Mouse (Mus musculus) left cerebral cortex, postnatal 25 days (tissue): ENCODE measurements around the gene Osbpl5. TPM values are rescaled to one million over a fixed set of nuclear protein-coding genes. Genes with fewer than 3 reads are reported as not detected.

ENCODE experiments used
- DNase-seq, 2 experiments: peaks; one replicate each; pipeline ENCODE4 v3.0.0; 2022; ENCODE audit warnings: low spot score in 2 of 2, mixed read lengths in 1 of 2
- intact Hi-C: fragments of 180-260 bp; cut with DNase I; formaldehyde crosslinking; loops from one replicate; pipeline ENCODE4 v1.15.1; 2025
- total RNA-seq, 2 experiments: library from RNA; stranded (reverse); gene quantifications; 2 replicates each; pipeline ENCODE4 v1.2.3; 2021

Gene Osbpl5
- total RNA-seq, 2 experiments from 2014 or later: 28.7 to 36.8 TPM

- DNase-seq: no peak
- intact Hi-C loops: loop anchor here (10.0 kb wide), 1 partner anchor 683 kb away; no protein-coding TSS in a partner anchor
Measured at GRCm38 (mm10) chr7:143757696-143758095, 911 bp upstream of the Osbpl5 start.

- intact Hi-C loops: loop anchor here (10.0 kb wide), 1 partner anchor 682 kb away; no protein-coding TSS in a partner anchor
- peak; percentile 63 to 81 for DNase-seq
Measured at GRCm38 (mm10) chr7:143757027-143757390, 224 bp upstream of the Osbpl5 start.

GRCm38 (mm10) chr7:143755357-143756124, 1.2 kb downstream of the Osbpl5 start:
- intact Hi-C loops: loop anchor here (10.0 kb wide), 1 partner anchor 681 kb away; no protein-coding TSS in a partner anchor
- no peak for DNase-seq

- DNase-seq: peak in 1 of 2 experiments; percentile 61
- intact Hi-C loops: loop anchor here (10.0 kb wide), 1 partner anchor 679 kb away; no protein-coding TSS in a partner anchor
Measured at GRCm38 (mm10) chr7:143753990-143754715, 2.6 kb downstream of the Osbpl5 start.

GRCm38 (mm10) chr7:143752606-143753005, 4.2 kb downstream of the Osbpl5 start:
- intact Hi-C loops: loop anchor here (10.0 kb wide), 1 partner anchor 678 kb away; no protein-coding TSS in a partner anchor
- no peak for DNase-seq

GRCm38 (mm10) chr7:143752056-143752455, 4.7 kb downstream of the Osbpl5 start:
- no peak for DNase-seq
- intact Hi-C loops: loop anchor here (10.0 kb wide), 1 partner anchor 677 kb away; no protein-coding TSS in a partner anchor

- intact Hi-C loops: loop anchor here (10.0 kb wide), 1 partner anchor 677 kb away; no protein-coding TSS in a partner anchor
- no peak for DNase-seq
Measured at GRCm38 (mm10) chr7:143751380-143751779, 5.4 kb downstream of the Osbpl5 start.

GRCm38 (mm10) chr7:143749045-143749444, 7.7 kb downstream of the Osbpl5 start:
- intact Hi-C loops: no loop called here
- no peak for DNase-seq

- intact Hi-C loops: loop anchor here (1.0 kb wide), 1 partner anchor 42 kb away; no protein-coding TSS in a partner anchor
- peak; percentile 86 to 94 for DNase-seq
Measured at GRCm38 (mm10) chr7:143748041-143748868, 8.5 kb downstream of the Osbpl5 start.

GRCm38 (mm10) chr7:143740653-143741052, 16.1 kb downstream of the Osbpl5 start:
- intact Hi-C loops: no loop called here
- no peak for DNase-seq

GRCm38 (mm10) chr7:143739511-143740461, 17.0 kb downstream of the Osbpl5 start:
- DNase-seq: peak; percentile 76 to 82
- intact Hi-C loops: no loop called here

GRCm38 (mm10) chr7:143738601-143739006, 18.2 kb downstream of the Osbpl5 start:
- intact Hi-C loops: no loop called here
- DNase-seq: peak in 1 of 2 experiments; percentile 25

- intact Hi-C loops: no loop called here
- peak in 1 of 2 experiments; percentile 33 for DNase-seq
Measured at GRCm38 (mm10) chr7:143738194-143738593, 18.6 kb downstream of the Osbpl5 start.

GRCm38 (mm10) chr7:143733746-143734145, 23.0 kb downstream of the Osbpl5 start:
- intact Hi-C loops: no loop called here

GRCm38 (mm10) chr7:143729886-143730285, 26.9 kb downstream of the Osbpl5 start:
- intact Hi-C loops: no loop called here
- DNase-seq: no peak

More at GRCm38 (mm10) chr7:143733746-143734145, 23.0 kb downstream of the Osbpl5 start:
- DNase-seq: peak; percentile 21 to 69

GRCm38 (mm10) chr7:143726396-143726795, 30.4 kb downstream of the Osbpl5 start:
- intact Hi-C loops: no loop called here

GRCm38 (mm10) chr7:143723841-143724240, 32.9 kb downstream of the Osbpl5 start:
- no peak for DNase-seq
- intact Hi-C loops: no loop called here

More at GRCm38 (mm10) chr7:143726396-143726795, 30.4 kb downstream of the Osbpl5 start:
- no peak for DNase-seq

- intact Hi-C loops: no loop called here
Measured at GRCm38 (mm10) chr7:143722646-143723045, 34.1 kb downstream of the Osbpl5 start.

More at GRCm38 (mm10) chr7:143722646-143723045, 34.1 kb downstream of the Osbpl5 start:
- peak in 1 of 2 experiments; percentile 60 for DNase-seq
